Mouse (Mus musculus) forelimb bud, embryonic 11.5 days (tissue): ENCODE measurements around the gene Traf3ip1.
A peak's percentile ranks its signal among the peaks of the same experiment; 100 is the strongest.

ENCODE experiments used
- DNase-seq: peaks from one replicate; pipeline ENCODE4 v3.0.0-alpha.2; 2012; ENCODE audit warnings: low read depth, low spot score

Traf3ip1 gene

GRCm38 (mm10) chr1:91533483-91533882, 39.0 kb downstream of the Traf3ip1 start:
- DNase-seq: no peak

- no peak for DNase-seq
These were observed 39.7 kb downstream of the Traf3ip1 start for GRCm38 (mm10) chr1:91533961-91534723.

- DNase-seq: no peak
These were observed 43.5 kb downstream of the Traf3ip1 start for GRCm38 (mm10) chr1:91537786-91538569.

GRCm38 (mm10) chr1:91538570-91538929, 44.1 kb downstream of the Traf3ip1 start:
- no peak for DNase-seq

- no peak for DNase-seq
These were observed 44.8 kb downstream of the Traf3ip1 start for GRCm38 (mm10) chr1:91539246-91539645.

GRCm38 (mm10) chr1:91539704-91540270, 45.3 kb downstream of the Traf3ip1 start:
- DNase-seq: no peak

- peak; percentile 96 for DNase-seq
These were observed 45.9 kb downstream of the Traf3ip1 start, which contains the start of gene Asb1 for GRCm38 (mm10) chr1:91540271-91540826. Gene Asb1 (plus strand): TSS chr1:91540544.

- DNase-seq: no peak
These were observed 46.7 kb downstream of the Traf3ip1 start for GRCm38 (mm10) chr1:91541042-91541592.

- no peak for DNase-seq
These were observed 49.5 kb downstream of the Traf3ip1 start for GRCm38 (mm10) chr1:91543974-91544373.

GRCm38 (mm10) chr1:91545226-91545625, 50.8 kb downstream of the Traf3ip1 start:
- DNase-seq: no peak

GRCm38 (mm10) chr1:91547567-91547966, 53.1 kb downstream of the Traf3ip1 start:
- no peak for DNase-seq

GRCm38 (mm10) chr1:91549073-91549472, 54.6 kb downstream of the Traf3ip1 start:
- DNase-seq: no peak

- DNase-seq: no peak
These were observed 62.7 kb downstream of the Traf3ip1 start for GRCm38 (mm10) chr1:91557099-91557498.

GRCm38 (mm10) chr1:91561226-91561625, 66.8 kb downstream of the Traf3ip1 start:
- DNase-seq: no peak

GRCm38 (mm10) chr1:91562977-91563590, 68.6 kb downstream of the Traf3ip1 start:
- no peak for DNase-seq

- DNase-seq: no peak
These were observed 69.6 kb downstream of the Traf3ip1 start for GRCm38 (mm10) chr1:91564004-91564403.

- peak; percentile 57 for DNase-seq
These were observed 70.2 kb downstream of the Traf3ip1 start for GRCm38 (mm10) chr1:91564598-91564997.

GRCm38 (mm10) chr1:91567269-91567668, 72.8 kb downstream of the Traf3ip1 start:
- no peak for DNase-seq

- no peak for DNase-seq
These were observed 78.0 kb downstream of the Traf3ip1 start for GRCm38 (mm10) chr1:91572458-91572857.

- peak; percentile 48 for DNase-seq
These were observed 79.8 kb downstream of the Traf3ip1 start for GRCm38 (mm10) chr1:91574208-91574607.

- DNase-seq: no peak
These were observed 83.6 kb downstream of the Traf3ip1 start for GRCm38 (mm10) chr1:91577883-91578517.
